Mouse (Mus musculus) monocyte, adult 2 months (primary cell): Measurements from ENCODE around the gene Adam11.

Experiments used
- DNase-seq, 2 experiments: peaks; one replicate each; pipeline ENCODE4 v3.0.0; 2022; ENCODE audit warnings: low spot score in 2 of 2, low read depth in 1 of 2

Gene Adam11

DNA sequence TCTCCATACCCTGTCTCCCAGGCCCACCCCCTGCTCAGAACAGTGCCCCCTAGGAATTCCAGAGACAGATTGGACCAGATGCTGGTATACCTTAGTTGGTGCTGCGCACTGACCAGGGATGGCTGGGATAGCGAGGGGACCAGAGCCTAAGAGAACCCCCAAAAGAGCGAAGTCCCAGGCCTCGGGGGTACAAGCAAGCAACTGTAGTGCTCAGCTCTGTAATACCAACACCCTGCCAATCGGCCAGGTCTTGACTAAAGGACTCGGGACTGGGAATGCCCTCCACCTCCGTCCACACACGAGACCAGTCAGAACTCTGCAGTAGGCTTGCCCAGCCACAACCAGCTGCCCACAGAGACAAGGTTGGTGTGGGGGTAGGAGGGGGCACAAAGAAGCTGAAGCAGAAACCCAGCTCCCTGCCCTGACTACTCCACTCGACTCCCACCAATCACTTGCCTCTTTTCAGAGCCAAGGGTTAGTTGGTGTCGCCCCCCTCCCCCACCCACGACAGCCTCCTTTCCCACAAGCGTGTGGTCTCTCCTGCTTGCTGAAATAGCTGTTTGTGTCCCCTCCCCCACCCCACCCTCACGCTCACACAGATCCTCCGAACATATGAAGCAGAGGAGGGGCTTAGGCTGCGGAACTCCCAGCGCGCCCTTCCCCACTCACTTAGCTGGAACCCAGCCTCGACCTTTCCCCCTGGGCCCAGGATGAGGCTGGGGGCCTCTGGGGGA, 7.5 kb upstream of the Adam11 start:
- DNase-seq = no peak

DNA sequence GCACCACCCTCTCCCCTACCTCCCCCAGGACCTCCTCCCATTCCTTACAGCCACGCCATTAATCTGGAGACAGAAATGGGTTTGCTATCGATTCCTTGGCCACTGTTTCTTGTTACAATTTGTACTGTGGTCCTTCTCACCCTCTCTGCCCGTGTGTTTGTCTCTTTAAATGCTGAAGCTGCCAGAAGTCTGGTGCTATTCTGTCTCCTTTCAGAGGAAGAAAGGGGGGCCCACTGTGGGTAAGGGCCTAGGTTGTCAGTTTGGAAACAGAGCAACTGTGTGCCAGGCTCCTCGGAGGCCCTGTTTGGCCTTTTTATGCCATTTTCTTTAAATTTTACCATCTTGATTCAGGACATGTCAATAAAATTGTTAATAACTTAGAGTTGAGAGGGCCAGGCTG, 6.8 kb upstream of the Adam11 start:
- DNase-seq = no peak

DNA sequence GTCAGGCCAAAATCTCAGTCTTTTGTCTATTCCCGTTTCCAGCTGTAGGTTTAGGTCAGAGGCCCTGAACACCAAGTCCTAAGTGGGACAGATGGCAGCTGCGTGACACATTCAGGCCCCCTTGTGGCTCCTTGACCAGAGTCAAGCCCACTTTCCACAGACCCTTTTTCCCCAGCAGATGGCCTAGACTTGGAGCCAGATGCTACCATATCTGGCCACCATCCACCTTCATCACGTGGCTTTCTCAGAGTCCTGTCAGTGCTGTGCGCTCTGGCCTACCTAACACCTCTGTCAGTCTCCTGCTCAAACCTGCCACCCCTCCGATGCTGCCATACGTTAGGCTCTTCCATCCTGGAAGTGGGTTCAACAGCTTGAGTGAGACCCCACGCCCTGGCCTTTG, 5.8 kb upstream of the Adam11 start:
- no peak for DNase-seq

DNA sequence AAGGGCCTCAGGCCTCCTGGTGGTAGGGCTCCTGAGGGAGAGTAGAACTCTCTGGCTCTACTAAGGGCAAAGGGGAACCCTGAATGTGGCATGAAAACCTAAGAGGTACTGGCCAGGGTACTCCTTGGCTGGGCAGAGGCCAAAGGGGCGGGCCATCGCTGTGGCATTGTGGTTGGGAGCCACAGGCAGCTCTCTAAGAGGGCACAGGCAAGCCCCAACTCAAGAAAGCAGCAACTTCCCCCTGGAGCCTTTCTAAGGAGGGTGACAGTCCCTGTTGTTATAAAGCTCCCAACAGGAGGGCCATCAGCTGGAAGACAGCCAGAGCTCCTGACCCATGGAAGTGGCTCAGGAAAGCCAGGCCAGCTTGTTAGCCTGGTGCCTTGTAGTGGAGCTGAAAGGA, 2.3 kb upstream of the Adam11 start:
- no peak for DNase-seq

DNA sequence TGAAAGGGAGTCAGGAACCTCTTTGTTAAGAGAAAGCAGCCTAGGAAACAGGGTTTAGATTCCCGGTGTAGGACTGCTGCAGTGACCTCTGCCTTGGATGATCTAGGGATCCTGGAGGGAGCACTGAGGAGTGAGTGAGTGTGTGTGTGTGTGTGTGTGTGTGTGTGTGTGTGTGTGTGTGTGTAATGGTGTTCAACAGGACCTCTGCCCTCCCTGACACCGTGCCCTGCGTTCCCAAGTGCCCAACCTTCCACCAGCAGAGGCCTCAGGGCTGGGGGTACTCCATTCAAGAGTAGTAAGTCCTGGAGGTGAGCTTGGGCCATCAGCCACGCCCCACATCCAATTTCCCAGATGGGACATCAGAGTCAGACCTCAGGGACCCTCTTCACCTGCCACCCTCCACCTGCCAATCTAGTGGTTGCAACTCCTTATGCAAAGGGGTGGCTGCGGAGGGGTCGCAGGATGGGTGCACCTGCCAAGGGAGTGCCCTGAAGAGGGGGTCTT, 382 bp upstream of the Adam11 start:
- DNase-seq = no peak

DNA sequence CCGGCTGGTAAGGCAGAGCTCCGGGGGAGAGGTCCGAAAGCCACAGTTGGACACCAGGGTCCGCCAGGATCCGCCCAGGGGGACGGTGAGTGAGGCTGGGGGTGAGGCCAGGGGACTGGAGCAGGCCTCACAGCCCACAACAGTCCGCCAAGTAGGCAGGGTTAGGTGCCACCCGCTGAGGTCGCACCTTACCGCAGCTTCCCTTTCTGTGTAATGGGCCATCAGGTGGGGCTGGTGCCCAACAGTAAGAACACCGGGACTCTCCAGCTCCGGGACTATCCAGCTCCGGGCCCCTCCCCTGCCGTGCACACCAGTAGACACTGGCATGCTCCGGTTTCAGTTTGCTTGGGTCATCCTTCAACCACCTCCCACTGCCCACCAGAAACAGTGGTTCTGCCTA, 1.0 kb downstream of the Adam11 start:
- no peak for DNase-seq

DNA sequence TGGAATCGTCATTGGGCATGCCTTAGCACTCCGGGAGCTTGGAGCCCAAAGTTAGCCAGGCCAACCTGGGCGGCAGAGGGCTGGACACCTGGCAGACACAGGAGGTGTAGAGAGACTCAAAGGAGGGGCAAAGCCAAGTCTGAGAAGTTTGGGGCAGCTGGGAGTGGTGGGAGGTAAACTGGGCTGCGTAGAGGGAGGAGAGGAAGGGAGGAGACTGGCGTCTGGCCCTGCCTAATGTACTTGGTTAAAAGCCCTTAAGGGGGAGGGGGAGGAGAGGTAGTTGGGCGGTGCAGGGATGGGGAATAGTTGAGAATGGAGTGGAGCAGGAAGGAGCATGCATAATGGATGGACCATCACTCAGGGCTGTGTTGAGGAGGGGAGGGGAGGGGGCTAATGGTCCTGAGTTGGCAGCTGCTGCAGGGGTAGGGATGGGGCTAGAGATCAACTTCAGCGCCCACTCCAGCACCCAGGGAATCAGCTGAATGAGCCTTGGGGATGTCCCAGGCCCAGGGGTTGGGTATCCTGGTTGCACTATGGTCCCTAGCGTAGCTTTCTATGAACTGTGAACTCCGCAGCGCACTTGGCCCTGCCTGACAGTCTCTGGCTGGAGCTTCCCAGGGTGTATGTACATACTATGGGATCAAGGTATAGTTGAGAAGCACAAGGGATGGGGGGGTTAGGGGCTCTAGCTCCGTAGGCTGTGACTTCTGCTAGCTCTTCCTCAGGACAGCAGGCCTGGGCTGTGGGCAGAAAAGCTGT, 1.9 kb downstream of the Adam11 start:
- DNase-seq = no peak

DNA sequence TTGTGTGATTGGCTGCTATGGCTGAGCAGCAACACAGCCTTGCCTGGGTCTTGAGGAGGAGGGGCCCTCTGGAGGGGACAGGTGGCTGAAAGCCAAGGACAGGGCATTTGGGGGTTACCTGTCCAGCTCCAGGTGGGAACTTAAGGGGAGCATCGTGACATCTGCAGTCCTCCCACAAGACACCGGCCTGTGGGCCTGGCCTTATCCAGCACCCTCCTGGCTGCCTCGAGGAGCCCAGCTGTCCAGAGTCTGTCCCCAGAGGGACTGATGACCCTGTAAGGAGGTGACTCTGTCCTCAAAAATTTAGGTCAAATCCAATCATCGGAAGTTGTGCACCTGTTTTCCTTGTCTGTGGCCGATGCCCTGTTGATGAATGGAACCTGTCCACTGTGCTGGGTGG, 4.2 kb downstream of the Adam11 start:
- DNase-seq = no peak

DNA sequence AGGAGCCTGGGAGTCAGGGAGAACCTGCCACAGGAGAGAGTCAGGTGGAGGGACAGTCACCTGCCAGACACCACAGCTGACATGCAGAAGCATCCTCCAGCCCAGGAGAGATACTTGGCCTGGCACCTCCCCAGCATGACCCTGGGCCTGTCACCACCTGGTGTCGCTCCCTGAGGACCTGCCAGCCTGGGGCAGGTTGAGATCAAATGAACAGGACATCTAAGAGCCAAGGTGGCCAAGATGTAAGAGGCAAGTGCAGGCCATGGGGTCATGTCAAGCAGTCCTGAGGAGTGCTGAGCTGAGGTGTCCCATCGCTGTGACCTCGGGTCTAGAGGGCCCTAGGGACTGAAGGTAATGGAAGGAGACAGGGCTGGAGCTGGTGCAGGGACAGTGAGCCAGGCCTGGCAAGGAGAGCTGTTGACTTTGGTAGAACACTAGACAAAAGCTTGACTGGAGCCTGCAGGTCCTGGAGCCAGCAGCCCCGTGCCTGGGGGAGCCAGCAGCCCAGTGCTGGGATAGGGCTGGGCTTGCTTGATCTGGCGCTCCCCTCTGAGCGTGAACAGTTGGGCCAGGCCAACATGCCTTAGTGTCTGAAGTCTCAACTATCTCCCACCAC, 5.9 kb downstream of the Adam11 start:
- DNase-seq = no peak

DNA sequence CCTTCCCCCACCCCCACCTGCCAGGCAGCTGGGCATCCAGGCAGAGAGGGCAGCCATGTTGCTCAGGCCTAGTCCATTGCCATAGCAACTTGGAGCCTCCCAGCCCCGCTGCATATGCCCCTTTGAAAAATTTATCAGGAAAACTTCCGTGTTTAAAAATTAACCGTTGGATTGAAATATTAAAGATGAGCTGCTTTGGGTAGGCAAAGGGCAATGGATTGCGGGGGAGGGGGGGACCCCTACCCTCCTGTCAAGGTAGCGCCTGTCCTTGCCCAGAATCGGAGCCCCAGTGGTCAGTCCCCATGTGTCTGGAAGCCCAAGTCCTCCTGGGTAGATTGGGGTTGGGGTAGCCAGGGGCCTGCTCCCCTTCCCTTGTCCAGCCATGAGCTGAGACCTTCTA, 7.9 kb downstream of the Adam11 start:
- DNase-seq = no peak

DNA sequence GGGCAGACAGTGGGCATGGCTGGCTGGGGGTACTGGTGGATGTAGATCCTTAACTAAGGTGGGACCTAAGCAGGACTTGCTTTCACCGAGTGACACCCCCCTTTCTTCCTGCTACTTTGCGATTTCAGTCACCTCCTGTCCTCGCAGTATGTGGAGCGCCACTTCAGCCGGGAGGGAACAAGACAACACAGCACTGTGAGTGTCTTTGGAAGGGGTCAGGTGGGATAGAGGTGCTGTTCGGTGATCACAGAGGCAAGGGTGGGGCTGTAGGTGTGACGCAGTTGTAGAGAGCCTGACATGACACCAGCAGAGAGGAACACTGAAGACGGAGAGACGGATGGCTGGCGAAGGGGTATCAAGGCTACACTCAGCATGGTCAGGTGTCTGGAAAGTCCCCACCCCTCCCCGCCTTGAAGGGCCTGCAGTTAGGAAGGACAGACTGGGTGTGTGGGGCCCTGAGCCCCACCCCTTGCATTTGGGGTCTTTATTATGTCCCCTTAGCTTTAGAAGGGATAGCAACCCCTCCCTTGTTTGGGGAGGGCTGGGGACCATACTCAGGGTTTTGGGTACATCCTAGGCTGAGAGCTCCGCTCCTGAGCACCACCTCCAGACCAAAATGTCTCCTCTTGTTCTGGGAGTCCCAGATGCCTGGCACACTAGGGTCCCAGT, 8.9 kb downstream of the Adam11 start:
- no peak for DNase-seq

DNA sequence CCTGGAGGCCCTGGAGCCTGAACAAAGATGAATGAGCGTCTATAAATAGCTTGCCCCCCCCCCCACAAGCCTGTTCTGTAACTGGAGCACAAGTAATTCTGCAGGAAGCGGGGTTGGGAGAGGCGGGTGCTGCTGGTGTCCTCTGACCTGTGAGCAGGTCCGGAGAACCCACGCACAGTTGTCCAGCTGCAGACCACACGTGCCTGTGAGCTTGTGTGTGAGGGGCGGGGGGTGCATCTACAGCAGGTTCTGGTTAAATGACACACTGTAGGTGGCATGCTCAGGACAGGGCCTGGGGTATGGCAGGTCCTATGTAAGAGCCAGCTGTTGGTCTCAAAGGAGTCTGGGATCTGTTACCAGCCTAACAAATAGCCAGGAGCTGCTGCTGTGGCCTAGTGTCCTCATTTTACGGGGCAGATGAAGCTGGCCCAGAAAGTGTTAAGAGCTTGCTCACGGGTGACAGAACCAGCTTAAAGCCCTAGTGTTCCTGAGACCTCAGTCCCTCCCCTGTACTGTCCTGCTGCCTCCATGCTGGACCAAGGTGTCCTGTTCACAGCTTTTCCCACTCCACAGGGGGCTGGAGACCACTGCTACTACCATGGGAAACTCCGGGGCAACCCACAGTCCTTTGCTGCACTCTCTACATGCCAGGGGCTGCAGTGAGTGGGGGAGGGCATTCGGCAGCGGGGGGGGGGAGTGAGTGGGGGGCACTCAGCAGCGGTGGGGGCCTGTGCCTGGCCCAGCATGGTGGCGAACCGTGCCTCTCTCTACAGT, 9.6 kb downstream of the Adam11 start:
- no peak for DNase-seq

DNA sequence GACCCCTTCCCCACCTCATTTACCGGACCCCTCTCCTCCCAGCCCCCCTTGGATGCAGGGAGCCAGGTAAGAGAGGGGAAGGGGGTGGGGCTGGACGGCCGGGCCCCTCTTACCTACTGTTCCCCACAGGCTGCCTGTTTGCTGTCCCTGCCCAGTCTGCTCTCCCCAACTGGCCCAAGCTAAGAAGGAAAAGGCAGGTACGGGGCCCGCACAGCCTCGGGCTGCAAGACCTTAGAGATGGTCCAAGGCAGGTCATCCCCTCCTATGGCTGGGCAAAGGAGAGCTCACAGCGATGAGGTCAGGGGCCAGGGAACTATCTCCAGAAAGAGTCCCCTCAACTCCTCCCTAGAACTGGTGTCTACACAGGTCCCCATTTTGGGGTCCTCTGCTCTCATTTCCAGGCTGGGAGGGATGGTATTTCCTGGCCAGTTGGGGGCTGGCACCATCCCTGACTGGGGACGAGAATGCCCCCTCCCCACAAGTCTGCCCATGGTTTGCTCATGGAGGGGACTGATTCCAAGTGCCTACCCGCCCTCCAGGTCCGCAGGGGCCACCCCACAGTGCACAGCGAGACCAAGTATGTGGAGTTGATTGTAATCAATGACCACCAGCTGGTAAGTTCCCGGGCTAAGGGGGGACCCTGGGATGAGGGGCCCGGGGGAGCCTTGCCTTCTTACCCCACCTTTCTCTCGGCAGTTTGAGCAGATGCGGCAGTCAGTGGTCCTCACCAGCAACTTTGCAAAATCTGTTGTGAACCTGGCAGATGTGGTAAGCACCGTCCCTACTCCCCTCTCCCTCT, 10.9 kb downstream of the Adam11 start:
- DNase-seq = no peak

DNA sequence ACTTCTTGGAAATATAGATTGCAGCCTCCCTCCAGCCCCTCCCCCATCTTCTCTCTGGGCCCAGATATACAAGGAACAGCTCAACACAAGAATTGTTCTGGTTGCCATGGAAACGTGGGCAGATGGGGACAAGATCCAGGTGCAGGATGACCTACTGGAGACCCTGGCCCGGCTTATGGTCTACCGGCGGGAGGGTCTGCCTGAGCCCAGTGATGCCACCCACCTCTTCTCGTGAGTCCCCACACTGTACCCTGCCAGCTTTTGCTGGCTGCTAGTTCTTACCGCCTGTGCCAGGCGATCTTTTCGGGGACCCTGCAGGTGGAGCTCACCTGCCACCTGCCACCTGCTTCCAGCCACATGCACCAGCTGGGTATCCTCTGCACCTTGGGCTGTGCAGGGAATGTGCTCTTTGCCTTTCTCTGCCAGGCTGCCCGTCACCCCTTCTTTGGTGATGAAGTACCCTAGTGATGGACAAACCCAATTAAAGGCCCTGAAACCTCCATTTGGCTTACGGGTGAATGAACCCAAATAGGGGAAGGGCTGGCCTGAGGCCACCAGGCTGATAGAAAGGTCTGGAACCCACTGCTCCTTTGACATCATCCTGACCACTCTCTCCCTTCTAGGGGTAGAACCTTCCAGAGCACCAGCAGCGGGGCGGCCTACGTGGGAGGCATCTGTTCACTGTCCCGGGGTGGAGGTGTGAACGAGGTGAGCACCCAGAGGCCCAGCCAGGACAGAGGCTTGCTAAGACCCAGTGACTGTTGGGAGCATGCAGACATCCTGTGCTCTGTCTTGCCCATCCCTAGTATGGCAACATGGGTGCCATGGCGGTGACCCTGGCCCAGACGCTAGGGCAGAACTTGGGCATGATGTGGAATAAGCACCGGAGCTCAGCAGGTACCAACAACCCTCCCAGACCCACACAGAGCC, 11.8 kb downstream of the Adam11 start:
- no peak for DNase-seq

DNA sequence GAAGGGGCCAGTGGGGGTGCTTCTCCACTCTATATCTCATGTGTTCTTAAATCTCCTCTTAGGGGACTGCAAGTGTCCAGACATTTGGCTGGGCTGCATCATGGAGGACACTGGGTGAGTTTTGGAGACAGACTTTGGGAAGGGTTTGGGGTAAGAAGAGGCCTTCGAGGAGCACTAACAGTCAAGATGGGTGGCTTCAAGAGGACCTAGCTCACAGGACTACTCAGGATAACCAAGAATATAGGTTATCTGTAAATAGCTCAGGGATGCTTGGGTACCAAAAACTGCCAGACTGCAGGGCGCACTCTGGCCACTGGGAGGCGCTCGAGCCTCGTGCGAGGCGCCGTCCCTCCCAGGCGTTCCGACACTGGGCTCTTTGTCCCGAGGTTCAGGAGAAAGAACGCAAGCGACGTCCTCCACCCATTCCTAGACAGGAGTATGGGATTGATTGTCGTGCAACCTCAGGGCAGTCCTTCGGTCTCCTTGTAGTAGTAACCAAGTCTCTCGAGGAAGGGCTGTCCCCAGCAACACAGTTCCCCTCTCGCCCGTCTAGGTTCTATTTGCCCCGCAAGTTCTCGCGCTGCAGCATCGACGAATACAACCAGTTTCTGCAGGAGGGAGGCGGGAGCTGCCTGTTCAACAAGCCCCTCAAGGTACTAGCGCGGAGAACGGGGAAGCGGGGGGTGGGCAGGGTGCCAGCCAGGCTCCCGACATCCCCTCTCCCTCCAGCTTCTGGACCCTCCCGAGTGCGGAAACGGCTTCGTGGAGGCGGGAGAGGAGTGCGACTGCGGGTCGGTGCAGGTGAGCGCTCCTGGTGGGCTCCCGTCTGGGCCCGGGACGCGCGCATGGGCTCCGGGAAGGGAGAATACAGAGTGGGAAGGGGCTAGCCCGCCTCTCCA, 12.7 kb downstream of the Adam11 start:
- peak in 1 of 2 experiments; percentile 70 for DNase-seq

DNA sequence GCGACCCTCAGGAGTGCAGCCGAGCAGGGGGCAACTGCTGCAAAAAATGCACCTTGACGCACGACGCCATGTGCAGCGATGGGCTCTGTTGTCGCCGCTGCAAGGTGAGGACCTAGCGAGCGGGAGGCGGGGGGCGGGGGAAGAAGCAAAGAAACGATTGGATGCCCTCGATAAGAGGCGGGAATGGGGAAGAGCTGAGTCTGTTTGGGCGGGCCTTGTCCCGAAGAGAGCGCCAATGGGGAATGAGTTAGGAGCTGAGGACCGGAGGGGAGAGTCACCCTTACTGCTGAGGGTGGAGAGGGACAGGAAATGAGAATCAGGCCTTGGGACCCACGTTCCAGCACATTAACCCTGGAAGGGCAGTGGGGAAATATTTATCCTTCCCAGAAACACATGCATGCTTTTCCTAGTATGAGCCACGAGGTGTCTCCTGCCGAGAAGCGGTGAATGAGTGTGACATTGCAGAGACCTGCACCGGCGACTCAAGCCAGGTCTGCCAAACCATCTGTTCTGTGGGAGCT, 13.4 kb downstream of the Adam11 start:
- no peak for DNase-seq

DNA sequence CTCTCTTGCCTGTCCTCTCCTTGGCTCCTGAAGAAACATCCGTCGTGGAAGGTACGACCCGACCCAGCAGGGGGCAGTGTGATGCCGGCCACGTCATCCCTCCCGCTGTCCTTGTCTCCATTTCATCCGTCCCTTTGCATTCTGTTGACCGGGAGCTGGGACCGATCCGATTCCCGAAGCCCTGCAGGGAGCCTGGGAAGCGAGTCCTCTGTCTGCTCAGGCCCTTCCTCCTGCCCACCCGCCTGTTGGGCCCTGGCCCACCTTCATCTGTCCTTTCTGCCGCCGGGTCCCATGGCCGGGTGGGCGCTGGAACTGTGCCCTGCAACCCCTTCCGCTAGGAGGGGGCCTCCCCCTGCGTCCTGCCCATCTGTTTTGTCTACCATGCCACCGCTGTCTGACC, 16.4 kb downstream of the Adam11 start:
- DNase-seq = no peak

DNA sequence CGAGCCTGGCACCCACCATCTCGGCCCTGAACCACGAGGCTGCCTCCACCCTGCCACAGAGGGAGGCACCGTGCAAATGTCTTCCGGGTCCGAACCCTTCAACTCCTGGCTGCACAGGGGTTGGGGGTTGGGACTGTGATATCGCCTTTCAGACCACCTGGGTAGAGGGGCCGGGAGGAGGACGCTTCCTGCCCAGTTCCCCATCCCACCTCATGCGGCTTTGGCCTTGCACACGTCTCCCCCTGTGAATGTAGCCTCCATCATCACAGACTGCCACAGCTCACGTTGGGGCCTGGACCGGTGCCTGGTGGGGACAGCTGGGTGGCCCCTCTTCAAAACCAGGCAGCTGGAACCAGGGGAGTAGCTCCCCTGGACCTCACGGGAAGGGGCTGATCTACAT, 16.9 kb downstream of the Adam11 start:
- no peak for DNase-seq
